ENCODE assay signal across 8 mouse cellular contexts in the genomic region with DNA sequence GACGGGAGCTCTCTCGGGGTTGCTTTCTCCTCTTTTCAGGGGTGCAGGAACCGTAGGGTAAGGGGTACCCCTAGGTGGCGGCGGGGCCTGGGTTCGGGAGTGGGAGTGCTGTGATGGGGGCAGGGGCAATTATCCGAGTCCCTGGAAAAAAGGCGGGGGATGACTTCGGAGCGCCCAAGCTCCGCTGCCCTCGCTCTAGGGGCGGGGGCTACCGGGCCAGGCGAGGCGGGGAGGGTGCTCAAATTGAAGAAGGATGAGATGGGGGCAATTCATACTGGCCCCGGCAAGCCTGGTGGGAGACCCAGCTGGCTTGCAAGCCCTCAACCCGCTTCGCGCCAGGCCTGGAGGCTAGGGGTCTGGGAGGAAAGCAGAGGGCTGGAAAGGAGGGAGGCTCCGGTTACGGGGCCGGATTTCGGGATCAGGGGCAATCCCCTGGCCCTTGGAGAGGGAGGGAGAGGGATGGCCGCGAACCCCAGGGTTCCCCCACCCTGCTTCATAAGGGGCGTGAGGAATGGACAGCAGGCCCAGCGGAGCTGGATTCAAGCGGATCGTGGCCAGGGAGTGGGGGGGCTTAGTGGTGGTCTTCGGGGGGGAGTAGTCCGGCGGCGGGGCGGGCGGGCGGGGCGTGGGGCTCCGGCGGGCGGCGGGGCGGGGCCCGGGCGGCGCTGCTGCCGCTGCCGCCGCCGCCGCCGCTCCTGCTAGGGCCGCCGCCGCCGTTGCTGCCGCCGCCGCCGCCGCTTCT. TPM values are rescaled to one million over a fixed set of nuclear protein-coding genes. Genes with fewer than 3 reads are reported as not detected.
DNase-seq lines count a peak whose midpoint lies in the region; ATAC-seq lines count a peak whose summit lies in the region.

No protein-coding gene starts in this region.

- 19% methylated on average over 36 of the region's 61 CpGs for WGBS in stomach, embryonic 14.5 days

- peak overlapping the region; percentile 36 for H3K9ac ChIP-seq in stomach, embryonic 14.5 days (replicated peaks; ENCODE audit: low read depth, low read length)

- no peak for ATAC-seq in stomach, embryonic 14.5 days (ENCODE audit: insufficient number of reproducible peaks, insufficient read depth, low FRiP score, low read depth)

- H3K36me3 ChIP-seq in stomach, embryonic 14.5 days (ENCODE audit: control insufficient read depth, insufficient read depth, low read length): no peaks in the 10 kb centered on the region

- peak overlapping the region; percentile 44; the same call in 1 of the 2 replicates for H3K27ac ChIP-seq in stomach, embryonic 14.5 days (ENCODE audit: low read length)

- H3K4me1 ChIP-seq in stomach, embryonic 14.5 days (ENCODE audit: control insufficient read depth, insufficient read depth, low read length): no peaks in the 10 kb centered on the region

- DNase-seq in right cerebral cortex, postnatal 14 days: peak; percentile 6
- no peak for DNase-seq in right cerebral cortex, adult 18-20 months
- DNase-seq in cerebellum, adult 8-10 months: peak; percentile 26
- peak; percentile 9 to 23 for DNase-seq in heart, adult 18-20 months
- DNase-seq in kidney, adult 18-20 months: peak; percentile 9
- DNase-seq in lung, postnatal 10 days: peak; percentile 19
- DNase-seq in left cerebral cortex, adult 9 months (ENCODE audit: low spot score in 2 of 2): no peak

- peak overlapping the region; percentile 51 for H3K4me3 ChIP-seq in stomach, embryonic 14.5 days (ENCODE audit: low read depth, low read length)

- peak overlapping the region; percentile 64 for H3K4me2 ChIP-seq in stomach, embryonic 14.5 days (replicated peaks; ENCODE audit: low read depth, low read length)

- no peaks in the 10 kb centered on the region for H3K9me3 ChIP-seq in stomach, embryonic 14.5 days (ENCODE audit: control insufficient read depth, low read depth, low read length)

- H3K27me3 ChIP-seq in stomach, embryonic 14.5 days (ENCODE audit: control insufficient read depth, insufficient read depth, low read length): no peaks in the 10 kb centered on the region

RNA-seq across cellular contexts. Expression of a gene that starts 3.7 kb away (rescaled TPM):
- 1 to 10 TPM; 5.1 to 6.4 TPM for total RNA-seq in heart, adult 18-20 months (2021)
- polyA plus RNA-seq in stomach, embryonic 14.5 days (2014; fragmentation: Nextera tagmentation; extraction: Ambion mirVana): 8.0 and 9.3 TPM in 2 replicates

Comparison
In these comparisons a context has a peak if more than half of its experiments do, and no peak if none do; other contexts are left out.
1. DNase-seq: peak in right cerebral cortex, postnatal 14 days (single experiment), cerebellum, adult 8-10 months (single experiment), heart, adult 18-20 months (2 of 2), kidney, adult 18-20 months (single experiment) and lung, postnatal 10 days (single experiment); none in right cerebral cortex, adult 18-20 months (single experiment) and left cerebral cortex, adult 9 months (0 of 2).